8 mouse cellular contexts compared by ENCODE assay signal in genomic region chr17:66101380-66102330, GRCm38 (mm10). TPM values are rescaled to one million over a fixed set of nuclear protein-coding genes. Genes with fewer than 3 reads are reported as not detected.
DNase-seq lines count a peak whose midpoint lies in the region; ATAC-seq and TF ChIP-seq lines count a peak whose summit lies in the region.

Gene Ndufv2, minus strand, starts transcription at chr17:66101559.

- peak; percentile 84 for TF ChIP-seq CTCF in liver, embryonic 14.5 days (IDR thresholded peaks at IDR 0.05; ENCODE audit: low read depth)
- peak; percentile 43; the same call in 1 of the 2 replicates for TF ChIP-seq CTCF in testis, adult 2 months (IDR thresholded peaks at IDR 0.05; ENCODE audit: control insufficient read depth, insufficient read depth, insufficient replicate concordance, low read depth, low read length)

- H3K4me2 ChIP-seq in heart, embryonic 15.5 days: peak within 1 kb of the TSS; percentile 81
- peak within 1 kb of the TSS; percentile 91 for H3K4me2 ChIP-seq in liver, embryonic 14.5 days (ENCODE audit: low read depth)
- peak within 1 kb of the TSS; percentile 56 for H3K4me2 ChIP-seq in neural tube, embryonic 11.5 days (ENCODE audit: low read depth)

- H3K9ac ChIP-seq in heart, embryonic 15.5 days: peak within 1 kb of the TSS; percentile 95
- H3K9ac ChIP-seq in liver, embryonic 14.5 days (replicated peaks): peak within 1 kb of the TSS; percentile 99
- peak within 1 kb of the TSS; percentile 95 for H3K9ac ChIP-seq in neural tube, embryonic 11.5 days (ENCODE audit: low read length)

- peak; percentile 81 to 82 for DNase-seq in CD8-positive naive resting alpha-beta T cell, adult 2 months (ENCODE audit: low read depth in 2 of 2, low spot score in 2 of 2)
- DNase-seq in c-Kit-negative CD71-positive TER-119-positive erythroid progenitor cells, embryonic 14.5 days (ENCODE audit: low read depth, low spot score): peak; percentile 97
- peak; percentile 95 for DNase-seq in forebrain, embryonic 10.5 days (ENCODE audit: extremely low spot score, low spot score)
- DNase-seq in kidney, postnatal 25 days: peak; percentile 93 to 97
- peak; percentile 94 to 95 (median 95) for DNase-seq in liver, embryonic 14.5 days (ENCODE audit: low read depth in 3 of 3, low spot score in 3 of 3)
- peak; percentile 99 for DNase-seq in neural tube, embryonic 11.5 days (ENCODE audit: low spot score)

- peak within 1 kb of the TSS; percentile 96 for H3K4me3 ChIP-seq in forebrain, embryonic 10.5 days
- peak within 1 kb of the TSS; percentile 81 for H3K4me3 ChIP-seq in heart, embryonic 15.5 days
- peak within 1 kb of the TSS; percentile 85 to 99 for H3K4me3 ChIP-seq in liver, embryonic 14.5 days (ENCODE audit: insufficient read depth in 1 of 2, low read depth in 2 of 2, low read length in 2 of 2)
- peak within 1 kb of the TSS; percentile 85 for H3K4me3 ChIP-seq in neural tube, embryonic 11.5 days (ENCODE audit: low read depth, low read length)
- peak within 1 kb of the TSS; percentile 99 for H3K4me3 ChIP-seq in testis, adult 2 months (ENCODE audit: control insufficient read depth, low read depth, low read length)

- TF ChIP-seq POLR2A in testis, adult 2 months (IDR thresholded peaks at IDR 0.05; ENCODE audit: control insufficient read depth, low read depth, low read length): peak; percentile 95

- H3K27ac ChIP-seq in forebrain, embryonic 10.5 days: peak within 1 kb of the TSS; percentile 97
- H3K27ac ChIP-seq in heart, embryonic 15.5 days: peak within 1 kb of the TSS; percentile 95
- peak within 1 kb of the TSS; percentile 90 for H3K27ac ChIP-seq in liver, embryonic 14.5 days
- H3K27ac ChIP-seq in neural tube, embryonic 11.5 days (ENCODE audit: low read depth, low read length): peak within 1 kb of the TSS; percentile 84
- H3K27ac ChIP-seq in testis, adult 2 months (ENCODE audit: control insufficient read depth, insufficient read depth, low read depth, low read length): peak within 1 kb of the TSS; percentile 94

- ATAC-seq in heart, embryonic 15.5 days (replicated peaks; ENCODE audit: insufficient number of reproducible peaks, insufficient read depth, low FRiP score, low read depth): peak; percentile 100
- ATAC-seq in liver, embryonic 14.5 days (ENCODE audit: insufficient read depth): peak; percentile 98
- peak; percentile 99 for ATAC-seq in neural tube, embryonic 11.5 days (ENCODE audit: insufficient read depth, low FRiP score, low TSS enrichment)

- no peaks in the 10 kb centered on the region for H3K27me3 ChIP-seq in forebrain, embryonic 10.5 days (ENCODE audit: poor library complexity, severe bottlenecking)
- no peaks in the 10 kb centered on the region for H3K27me3 ChIP-seq in heart, embryonic 15.5 days
- no peaks in the 10 kb centered on the region for H3K27me3 ChIP-seq in liver, embryonic 14.5 days (ENCODE audit: control insufficient read depth, insufficient read depth, low read length)
- no peaks in the 10 kb centered on the region for H3K27me3 ChIP-seq in neural tube, embryonic 11.5 days (ENCODE audit: control insufficient read depth, insufficient read depth, low read length)
- no peaks in the 10 kb centered on the region for H3K27me3 ChIP-seq in testis, adult 2 months (ENCODE audit: control insufficient read depth, insufficient read depth, low read length)

- peaks cover 15% of the 10 kb centered on the region for H3K4me1 ChIP-seq in forebrain, embryonic 10.5 days
- peaks cover 26% of the 10 kb centered on the region for H3K4me1 ChIP-seq in heart, embryonic 15.5 days (replicated peaks)
- H3K4me1 ChIP-seq in liver, embryonic 14.5 days (replicated peaks; ENCODE audit: control insufficient read depth in 2 of 2, insufficient read depth in 2 of 2, low read length in 1 of 2): peaks cover 5 to 11% of the 10 kb centered on the region in 2 experiments
- peaks cover 4% of the 10 kb centered on the region; the same call in 1 of the 2 replicates for H3K4me1 ChIP-seq in neural tube, embryonic 11.5 days (ENCODE audit: control insufficient read depth, insufficient read depth, low read length)
- peaks cover 5% of the 10 kb centered on the region for H3K4me1 ChIP-seq in testis, adult 2 months (ENCODE audit: control insufficient read depth, insufficient read depth, low read length)

- H3K36me3 ChIP-seq in forebrain, embryonic 10.5 days (replicated peaks): peaks cover 8% of the 10 kb centered on the region
- 0 out of 2 replicates have a peak, but pooled peaks cover 3% of the 10 kb centered on the region for H3K36me3 ChIP-seq in heart, embryonic 15.5 days
- no peaks in the 10 kb centered on the region for H3K36me3 ChIP-seq in liver, embryonic 14.5 days (replicated peaks; ENCODE audit: control insufficient read depth, insufficient read depth, low read depth)
- H3K36me3 ChIP-seq in neural tube, embryonic 11.5 days (ENCODE audit: control insufficient read depth, insufficient read depth, low read length): no peaks in the 10 kb centered on the region
- H3K36me3 ChIP-seq in testis, adult 2 months (ENCODE audit: control insufficient read depth, insufficient read depth, low read length): no peaks in the 10 kb centered on the region

- WGBS in forebrain, embryonic 10.5 days: 1% methylated on average over 67 of the region's 67 CpGs
- under 1% methylated on average over 67 of the region's 67 CpGs for WGBS in heart, embryonic 15.5 days
- under 1% methylated on average over 67 of the region's 67 CpGs for WGBS in liver, embryonic 14.5 days (ENCODE audit: insufficient replicate concordance)
- 1% methylated on average over 67 of the region's 67 CpGs for WGBS in neural tube, embryonic 11.5 days

- TF ChIP-seq EP300 in liver, embryonic 14.5 days (IDR thresholded peaks at IDR 0.05; ENCODE audit: low read depth): no peak

- no peaks in the 10 kb centered on the region for H3K9me3 ChIP-seq in forebrain, embryonic 10.5 days
- H3K9me3 ChIP-seq in heart, embryonic 15.5 days (replicated peaks): no peaks in the 10 kb centered on the region
- no peaks in the 10 kb centered on the region for H3K9me3 ChIP-seq in liver, embryonic 14.5 days (ENCODE audit: control insufficient read depth, low read length)
- H3K9me3 ChIP-seq in neural tube, embryonic 11.5 days (ENCODE audit: control insufficient read depth, low read length): no peaks in the 10 kb centered on the region

RNA-seq across cellular contexts. Expression of gene Ndufv2, which starts in this region (rescaled TPM):
- 325 and 337 TPM in 2 replicates for polyA plus RNA-seq in forebrain, embryonic 10.5 days (2016; fragmentation: Nextera tagmentation; extraction: Ambion mirVana)
- 565 and 672 TPM in 2 replicates for polyA plus RNA-seq in heart, embryonic 15.5 days (2015; fragmentation: Nextera tagmentation; extraction: Ambion mirVana)
- polyA plus RNA-seq in liver, embryonic 14.5 days (2012; rRNA removed): 28.6 and 54.6 TPM in 2 replicates
- polyA plus RNA-seq in liver, embryonic 14.5 days (2014; fragmentation: Nextera tagmentation; extraction: Ambion mirVana): 268 and 273 TPM in 2 replicates
- polyA plus RNA-seq in neural tube, embryonic 11.5 days (2014; fragmentation: Nextera tagmentation; extraction: Ambion mirVana): 321 and 347 TPM in 2 replicates
- 144 and 152 TPM in 2 replicates for polyA plus RNA-seq in testis, adult 2 months (2012; rRNA removed)

Comparison
In these comparisons a context has a peak if more than half of its experiments do, and no peak if none do; other contexts are left out.
1. Peak in every context shown above with its lines: DNase-seq, ATAC-seq, H3K4me3 ChIP-seq and H3K27ac ChIP-seq.